Mouse (Mus musculus) CH12.LX (cell line): ENCODE results near the gene Krtap31-2. TPM values are rescaled to one million over a fixed set of nuclear protein-coding genes. Genes with fewer than 3 reads are reported as not detected.

Experiments used
- DNase-seq: peaks from one replicate; pipeline ENCODE4 v3.0.0-alpha.2; 2013; ENCODE audit errors: extremely low read depth
- H3K27ac ChIP-seq: 2 replicates; pipeline ENCODE4 v1.5.1; 2012; ENCODE audit warnings: low read depth, mild to moderate bottlenecking, control low read depth, moderate library complexity; ENCODE audit not compliant: insufficient read depth
- H3K27me3 ChIP-seq: replicated peaks from 2 replicates; pipeline ENCODE3; 2012; ENCODE audit warnings: inconsistent platforms
- H3K36me3 ChIP-seq, 2 experiments: replicated peaks in 1 of 2; 2 replicates each; pipeline versions ENCODE3 to v1.6.1; 2012; ENCODE audit warnings: inconsistent platforms in 1 of 2, low read length in 1 of 2, mild to moderate bottlenecking in 1 of 2, mixed read lengths in 1 of 2, moderate library complexity in 1 of 2; ENCODE audit not compliant: control insufficient read depth in 1 of 2, insufficient read depth in 1 of 2
- H3K4me1 ChIP-seq, 2 experiments: 2 replicates each; pipeline ENCODE4 v1.6.1; 2012; ENCODE audit warnings: inconsistent platforms in 1 of 2, moderate library complexity in 1 of 2; ENCODE audit not compliant: insufficient read depth in 2 of 2, control insufficient read depth in 1 of 2
- H3K4me2 ChIP-seq: 2 replicates; pipeline ENCODE4 v1.6.1; 2012; ENCODE audit warnings: low read depth, mild to moderate bottlenecking, control low read depth; ENCODE audit not compliant: poor library complexity, insufficient read depth, severe bottlenecking
- H3K4me3 ChIP-seq, 3 experiments: fragments of 150-350 bp in 1 of 3; sonication (generic) in 1 of 3; replicated peaks in 1 of 3; 2 replicates each; pipeline versions ENCODE3 to v1.5.1; 2011 to 2012; ENCODE audit warnings: low read depth in 2 of 3, low read length in 2 of 3, mild to moderate bottlenecking in 2 of 3, moderate library complexity in 2 of 3, control low read depth in 1 of 3, improper control_type of control experiment in 1 of 3, inconsistent platforms in 1 of 3, mixed read lengths in 1 of 3; ENCODE audit not compliant: poor library complexity in 1 of 3
- H3K79me2 ChIP-seq: replicated peaks from 2 replicates; pipeline ENCODE4 v1.6.1; 2012; ENCODE audit warnings: mild to moderate bottlenecking, moderate library complexity; ENCODE audit not compliant: control insufficient read depth, poor library complexity, insufficient read depth, severe bottlenecking; ENCODE audit errors: extremely low read depth
- H3K9ac ChIP-seq: 2 replicates; pipeline ENCODE4 v1.6.1; 2012; ENCODE audit warnings: low read depth, mild to moderate bottlenecking, control low read depth, moderate library complexity; ENCODE audit not compliant: insufficient read depth
- H3K9me3 ChIP-seq: replicated peaks from 2 replicates; pipeline ENCODE3; 2012; ENCODE audit warnings: low read length, inconsistent platforms, mixed read lengths
- CHD1 ChIP-seq: IDR thresholded peaks from 2 replicates; pipeline ENCODE4 v1.6.1; 2012; ENCODE audit warnings: low read depth, low read length, improper control_type of control experiment, inconsistent platforms
- CTCF ChIP-seq, 2 experiments: IDR thresholded peaks in 1 of 2; conservative IDR thresholded peaks in 1 of 2; 2 replicates each; pipeline ENCODE4 v1.5.1; 2011 to 2012; ENCODE audit warnings: low read depth in 2 of 2, low read length in 2 of 2, improper control_type of control experiment in 1 of 2, inconsistent platforms in 1 of 2, mild to moderate bottlenecking in 1 of 2, moderate library complexity in 1 of 2
- ELF1 ChIP-seq: IDR thresholded peaks from 2 replicates; pipeline ENCODE4 v1.6.1; 2014; ENCODE audit warnings: low read depth, mild to moderate bottlenecking, inconsistent platforms, low read length, improper control_type of control experiment
- EP300 ChIP-seq: IDR thresholded peaks from 2 replicates; pipeline ENCODE4 v1.6.1; 2011; ENCODE audit warnings: low read length, improper control_type of control experiment
- IRF4 ChIP-seq: IDR thresholded peaks from 2 replicates; pipeline ENCODE4 v1.6.1; 2014; ENCODE audit warnings: low read depth, mild to moderate bottlenecking, inconsistent platforms, low read length, improper control_type of control experiment
- JUN ChIP-seq: IDR thresholded peaks from 2 replicates; pipeline ENCODE4 v1.6.1; 2011; ENCODE audit warnings: low read depth, mild to moderate bottlenecking, low read length, improper control_type of control experiment, moderate library complexity; ENCODE audit not compliant: insufficient read depth
- JUND ChIP-seq: conservative IDR thresholded peaks from 2 replicates; pipeline ENCODE4 v1.6.1; 2011; ENCODE audit warnings: low read depth, low read length, improper control_type of control experiment
- MAFK ChIP-seq: IDR thresholded peaks from 2 replicates; pipeline ENCODE4 v1.6.1; 2011; ENCODE audit warnings: low read length, improper control_type of control experiment; ENCODE audit not compliant: insufficient replicate concordance
- MAX ChIP-seq: IDR thresholded peaks from 2 replicates; pipeline ENCODE4 v1.6.1; 2011; ENCODE audit warnings: low read length, improper control_type of control experiment
- MAZ ChIP-seq: IDR thresholded peaks from 2 replicates; pipeline ENCODE4 v1.6.1; 2012; ENCODE audit warnings: low read depth, mild to moderate bottlenecking, inconsistent platforms, low read length, improper control_type of control experiment, moderate library complexity
- MEF2A ChIP-seq: IDR thresholded peaks from 2 replicates; pipeline ENCODE4 v1.6.1; 2014; ENCODE audit warnings: low read depth, mild to moderate bottlenecking, inconsistent platforms, low read length, improper control_type of control experiment, borderline replicate concordance
- RAD21 ChIP-seq: IDR thresholded peaks from 2 replicates; pipeline ENCODE4 v1.6.1; 2011; ENCODE audit warnings: low read depth, mild to moderate bottlenecking, low read length, improper control_type of control experiment, moderate library complexity
- SIN3A ChIP-seq: IDR thresholded peaks from 2 replicates; pipeline ENCODE4 v1.6.1; 2012; ENCODE audit warnings: low read length, improper control_type of control experiment, inconsistent platforms
- SMC3 ChIP-seq: IDR thresholded peaks from 2 replicates; pipeline ENCODE4 v1.6.1; 2011; ENCODE audit warnings: low read depth, low read length, improper control_type of control experiment
- USF2 ChIP-seq: conservative IDR thresholded peaks from 2 replicates; pipeline ENCODE4 v1.6.1; 2011; ENCODE audit warnings: low read depth, low read length, improper control_type of control experiment
- ZNF384 ChIP-seq: IDR thresholded peaks from 2 replicates; pipeline ENCODE4 v1.6.1; 2012; ENCODE audit warnings: low read depth, low read length, improper control_type of control experiment, inconsistent platforms
- dilution Hi-C: fragments of 300-500 bp; cut with MboI; formaldehyde crosslinking; loops from 2 replicates; pipeline ENCODE4 v1.14.3; 2020; ENCODE audit warnings: low sequenced_read_pairs; ENCODE audit not compliant: extremely low pct_unique_long_range_greater_than_20kb, extremely low pct_ligation_motif_present
- in situ Hi-C: fragments of 300-500 bp; cut with MboI; formaldehyde crosslinking; loops from 3 replicates; pipeline ENCODE4 v1.14.3; 2019; ENCODE audit warnings: low sequenced_read_pairs, low pct_ligation_motif_present, low pct_unique_long_range_greater_than_20kb, mixed read lengths
- polyA plus RNA-seq: library from polyadenylated mRNA; unstranded; fragments of >175 nt; gene quantifications from 2 replicates; pipeline ENCODE4 v1.2.1, GENCODE M21; 2012; ENCODE audit warnings: low read depth; ENCODE audit not compliant: insufficient read length
- total RNA-seq, 2 experiments: library from RNA; depleted of rRNA; stranded (reverse); fragments of 300-350 nt in 1 of 2; fragments of >200 nt in 1 of 2; gene quantifications; 2 replicates each; pipeline ENCODE4 v1.2.3; 2012 to 2014

Krtap31-2 gene
- total and polyA plus RNA-seq, 3 experiments, result not detected

GRCm38 (mm10) chr11:99978953-99979352 lies 42.9 kb downstream of the Krtap31-2 start, which contains the start of gene Krtap29-1:
TSS of gene Krtap29-1 (minus strand) at chr11:99979053.
- Histone ChIP-seq H3K27me3 (peaks cover 75% of the 10 kb centered on the region), H3K27ac (no peak within 1 kb of the TSS), H3K9ac (no peak within 1 kb of the TSS), H3K36me3 (no peaks in the 10 kb centered on the region), H3K4me3 (no peak within 1 kb of the TSS), H3K4me2 (no peak within 1 kb of the TSS), H3K4me1 (peaks cover 7 to 11% of the 10 kb centered on the region in 2 experiments; a peak in 3 of 4 replicates), H3K79me2 (no peaks in the 10 kb centered on the region), H3K9me3 (no peaks in the 10 kb centered on the region)
- no peak for DNase-seq
- TF ChIP-seq SMC3, result no peak
- TF ChIP-seq ELF1, result no peak
- TF ChIP-seq IRF4, result no peak
- in situ Hi-C loops (no loop called here), dilution Hi-C loops (no loop called here)

DNA sequence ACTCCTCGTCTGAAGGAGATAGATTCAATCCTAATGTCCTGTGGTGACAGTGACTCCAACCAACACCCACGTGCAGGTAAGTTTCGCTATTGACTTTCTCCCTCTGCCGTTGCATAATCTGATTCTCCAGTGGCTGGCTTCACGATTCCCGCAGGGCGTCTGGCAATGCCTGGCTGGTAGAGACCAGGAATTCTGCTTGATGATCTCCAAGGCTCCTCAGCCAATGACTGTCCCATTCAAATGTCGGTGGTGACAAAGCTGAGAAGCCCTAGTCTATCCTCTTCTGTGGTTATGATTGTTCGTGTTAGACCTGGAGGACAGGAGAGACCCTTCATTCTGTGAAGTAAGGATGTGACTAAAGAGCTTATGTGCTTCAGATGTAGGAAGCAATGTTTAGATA lies 46.6 kb downstream of the Krtap31-2 start:
- no peak overlapping the region for H3K9ac ChIP-seq
- no peaks in the 10 kb centered on the region for H3K36me3 ChIP-seq
- H3K9me3 ChIP-seq, result no peaks in the 10 kb centered on the region
- H3K4me2 ChIP-seq, result no peak overlapping the region
- peaks cover 11 to 12% of the 10 kb centered on the region in 2 experiments for H3K4me1 ChIP-seq
- dilution Hi-C loops (no loop called here), in situ Hi-C loops (no loop called here)
- no peak for TF ChIP-seq MAZ
- TF ChIP-seq MAX, result no peak
- TF ChIP-seq ZNF384, result no peak
- TF ChIP-seq ELF1, result no peak
- TF ChIP-seq MAFK, result no peak
- TF ChIP-seq USF2, result no peak
- no peak for TF ChIP-seq CTCF (conservative IDR thresholded peaks at IDR 0.05 in 1 of 2, IDR thresholded peaks at IDR 0.05 in 1 of 2; ENCODE audit: low read depth in 2 of 2, low read length in 2 of 2)
- no peak for TF ChIP-seq RAD21
- no peak for TF ChIP-seq JUND
- no peak for TF ChIP-seq JUN
- TF ChIP-seq CHD1, result no peak
- no peak for TF ChIP-seq IRF4
- no peak for TF ChIP-seq SIN3A
- no peak for TF ChIP-seq EP300
- TF ChIP-seq MEF2A, result no peak
- no peaks in the 10 kb centered on the region for H3K79me2 ChIP-seq
- no peak overlapping the region for H3K27ac ChIP-seq
- peaks cover 87% of the 10 kb centered on the region for H3K27me3 ChIP-seq
- DNase-seq, result no peak
- H3K4me3 ChIP-seq, result no peak overlapping the region
